Mouse (Mus musculus) lung, postnatal 14 days (tissue): ENCODE results near the gene Anapc16.

Source experiments
- DNase-seq: peaks from one replicate; pipeline ENCODE4 v3.0.0; 2021

Gene Anapc16

DNA sequence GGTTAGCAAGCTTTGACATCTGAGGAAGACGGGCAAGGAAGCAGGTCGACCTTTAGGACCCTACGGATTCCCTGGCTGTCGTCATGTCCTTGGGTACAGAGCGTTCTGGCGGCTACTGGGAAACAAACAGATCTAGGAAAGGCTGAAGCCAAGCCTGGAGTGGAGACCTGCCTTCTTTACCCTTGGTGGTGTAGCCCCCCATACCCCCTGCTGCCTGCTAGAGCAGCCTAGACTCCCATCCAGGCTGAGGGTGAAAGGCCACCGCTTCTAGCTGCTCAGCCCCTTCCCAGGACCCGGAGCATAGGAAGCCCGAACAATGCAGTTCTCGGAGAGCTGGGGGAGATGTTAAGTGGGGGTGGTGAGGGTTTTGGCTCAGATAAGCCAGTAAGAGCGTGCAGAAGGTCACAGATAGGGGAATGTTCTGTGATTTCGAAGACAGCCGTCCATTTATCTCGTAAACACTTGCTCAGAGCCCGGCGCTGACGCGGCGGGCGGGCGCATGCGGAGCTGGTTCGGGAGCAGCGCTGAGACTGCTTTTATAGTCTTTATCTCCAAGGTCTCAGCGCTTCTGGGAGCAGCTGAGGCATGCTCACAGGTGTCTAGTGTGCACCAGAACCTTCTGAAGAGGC lies 33.0 kb downstream of the Anapc16 start:
- peak; percentile 84 for DNase-seq

DNA sequence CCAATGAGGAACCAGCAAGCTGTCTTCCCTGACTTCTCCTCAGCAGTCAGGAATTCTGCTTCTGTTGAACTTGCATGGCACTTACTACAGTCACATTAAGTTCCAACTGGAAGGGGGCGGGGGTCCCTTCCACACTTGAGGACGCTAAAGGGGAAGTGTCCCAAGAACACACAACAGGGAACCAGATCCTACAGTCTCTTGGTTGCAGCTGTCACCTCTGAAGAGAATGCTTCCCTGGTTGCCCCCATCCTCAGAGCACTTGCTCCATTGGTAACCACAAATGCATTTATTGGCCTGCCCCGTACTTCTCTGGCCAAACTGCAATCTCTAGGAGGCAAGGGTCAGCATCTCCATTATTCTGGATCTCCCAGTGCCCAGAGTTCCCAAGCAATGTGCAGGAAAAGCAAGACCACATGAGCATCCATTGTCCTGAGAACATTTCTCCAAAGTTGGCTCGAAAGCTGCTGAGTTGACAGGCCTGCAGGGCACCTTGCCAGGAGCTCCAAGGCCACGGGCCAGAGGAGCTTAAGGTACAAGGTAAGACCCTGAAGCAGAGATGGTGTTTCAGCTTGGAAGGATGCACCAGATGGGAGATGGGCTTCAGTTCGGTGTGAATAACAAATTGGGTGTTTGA lies 35.5 kb downstream of the Anapc16 start:
- DNase-seq: no peak

GRCm38 (mm10) chr10:59966743-59967142 lies 36.2 kb downstream of the Anapc16 start:
- DNase-seq: no peak

DNA sequence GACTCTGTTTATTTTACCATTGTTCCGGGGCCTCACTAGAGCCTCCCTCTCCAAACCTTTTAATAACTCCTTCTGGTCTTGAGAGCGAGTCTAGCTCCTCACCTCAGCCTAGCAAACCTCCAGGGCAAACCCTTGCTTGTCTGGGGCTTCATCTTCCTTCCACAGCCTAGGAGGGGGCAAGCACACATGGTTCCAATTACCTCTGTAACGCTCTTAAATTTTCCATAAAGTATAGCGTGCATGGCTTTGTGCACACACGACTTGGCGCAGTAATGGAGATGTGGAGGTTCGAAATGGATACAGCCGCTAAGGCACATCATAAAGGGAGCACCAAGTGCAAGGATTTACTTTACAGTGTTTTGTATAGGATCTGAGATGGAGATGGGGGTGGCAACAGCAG lies 37.1 kb downstream of the Anapc16 start:
- no peak for DNase-seq

GRCm38 (mm10) chr10:59965362-59965695 lies 37.6 kb downstream of the Anapc16 start:
- no peak for DNase-seq

GRCm38 (mm10) chr10:59964504-59965361 lies 38.2 kb downstream of the Anapc16 start:
- no peak for DNase-seq

- no peak for DNase-seq
These were observed 39.3 kb downstream of the Anapc16 start for GRCm38 (mm10) chr10:59963609-59964008.

DNA sequence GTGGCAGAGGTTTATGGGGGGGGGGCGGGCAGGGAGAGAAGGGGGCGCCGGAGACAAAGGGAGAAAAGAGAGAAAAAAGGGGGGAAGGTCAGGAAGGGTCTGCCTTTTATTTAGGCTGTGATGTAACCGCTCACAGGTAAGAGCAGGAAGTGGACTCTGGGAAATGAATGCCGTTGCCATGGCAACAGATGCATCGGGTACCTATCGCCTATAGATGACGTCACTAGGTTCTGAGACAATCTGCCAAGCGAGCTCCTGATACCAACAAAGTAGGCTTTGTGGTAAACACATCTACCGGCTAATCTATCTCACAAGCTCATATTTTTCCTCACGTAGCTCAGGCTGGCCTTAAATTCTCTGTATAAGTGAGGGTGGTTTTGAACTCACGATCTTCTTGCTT lies 43.4 kb downstream of the Anapc16 start:
- no peak for DNase-seq

DNA sequence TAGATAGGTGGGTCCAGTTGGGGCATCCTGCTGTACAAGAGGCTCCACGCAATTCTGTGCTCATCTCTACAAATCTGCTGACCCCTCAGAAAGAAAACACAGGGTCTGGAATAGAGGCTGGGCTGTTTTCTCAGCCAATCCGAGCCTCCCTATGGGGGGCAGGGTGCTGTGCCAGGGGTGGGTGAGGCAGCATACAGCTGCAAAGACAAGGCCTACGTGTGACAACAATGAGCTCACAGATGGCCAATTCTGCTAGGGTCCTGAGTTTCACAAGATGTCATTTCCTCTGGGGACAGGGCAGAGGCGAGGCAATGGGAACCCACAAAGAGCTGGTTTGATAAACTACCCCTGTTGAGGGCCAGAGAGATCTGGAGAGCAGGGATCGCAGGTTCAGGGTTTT lies 44.5 kb downstream of the Anapc16 start:
- no peak for DNase-seq

GRCm38 (mm10) chr10:59957171-59958149 lies 45.5 kb downstream of the Anapc16 start:
- no peak for DNase-seq

GRCm38 (mm10) chr10:59956681-59957080 lies 46.3 kb downstream of the Anapc16 start:
- no peak for DNase-seq

GRCm38 (mm10) chr10:59953564-59954039 lies 49.3 kb downstream of the Anapc16 start:
- no peak for DNase-seq

- peak; percentile 46 for DNase-seq
These were observed 50.0 kb downstream of the Anapc16 start for GRCm38 (mm10) chr10:59952781-59953563.

- peak; percentile 62 for DNase-seq
These were observed 50.7 kb downstream of the Anapc16 start for GRCm38 (mm10) chr10:59952152-59952780.

DNA sequence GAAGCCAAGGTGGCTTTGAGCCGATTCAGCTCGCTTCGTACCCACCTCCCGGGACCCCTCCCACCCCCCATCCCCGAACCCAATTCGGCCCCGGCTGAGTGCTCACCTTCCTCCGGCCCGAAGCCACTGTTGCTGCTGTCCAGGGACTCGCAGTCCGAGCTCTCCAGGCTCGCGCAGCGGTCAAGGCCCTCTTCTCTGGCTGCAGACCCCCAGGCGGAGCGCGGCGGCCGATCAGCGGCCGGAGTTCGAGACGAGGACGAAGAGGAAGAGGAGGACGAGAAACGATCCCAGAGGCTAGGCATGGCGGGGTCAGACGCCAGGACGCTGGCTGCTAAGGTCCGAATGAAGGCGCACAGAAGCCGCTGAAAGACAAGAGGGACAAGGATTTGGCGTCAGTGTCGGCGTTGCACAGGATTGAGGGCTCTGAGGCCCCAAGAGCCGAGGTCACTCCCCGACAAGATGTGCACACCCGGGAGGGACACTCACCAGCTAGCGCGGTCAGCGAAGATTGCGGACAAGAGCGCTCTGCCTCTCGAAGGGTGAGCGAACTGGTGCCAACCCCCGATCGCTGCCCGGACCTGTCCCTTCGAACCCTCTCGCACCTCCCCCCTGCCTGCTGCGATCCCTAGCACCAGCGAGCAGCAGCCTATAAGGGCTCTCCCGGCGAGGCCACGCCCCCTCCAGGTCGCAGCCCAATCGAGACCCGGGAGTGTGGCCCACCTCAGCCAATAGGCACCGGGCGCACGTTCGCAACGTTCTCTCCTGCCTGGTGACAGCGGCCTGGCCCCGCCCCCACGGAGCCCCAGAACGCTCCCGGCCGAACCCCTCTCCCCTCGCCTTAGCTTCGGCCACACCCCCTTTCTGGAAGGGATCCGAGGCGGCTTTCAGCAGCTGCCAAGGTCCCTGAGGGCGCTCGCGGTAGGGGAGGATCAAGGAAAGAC lies 51.5 kb downstream of the Anapc16 start, which contains the start of gene Ddit4:
Ddit4 (minus strand) TSS at position 624 of the 941 bp plus-strand sequence.
- DNase-seq: peak; percentile 100

- peak; percentile 82 for DNase-seq
These were observed 52.2 kb downstream of the Anapc16 start for GRCm38 (mm10) chr10:59950716-59951191.

DNA sequence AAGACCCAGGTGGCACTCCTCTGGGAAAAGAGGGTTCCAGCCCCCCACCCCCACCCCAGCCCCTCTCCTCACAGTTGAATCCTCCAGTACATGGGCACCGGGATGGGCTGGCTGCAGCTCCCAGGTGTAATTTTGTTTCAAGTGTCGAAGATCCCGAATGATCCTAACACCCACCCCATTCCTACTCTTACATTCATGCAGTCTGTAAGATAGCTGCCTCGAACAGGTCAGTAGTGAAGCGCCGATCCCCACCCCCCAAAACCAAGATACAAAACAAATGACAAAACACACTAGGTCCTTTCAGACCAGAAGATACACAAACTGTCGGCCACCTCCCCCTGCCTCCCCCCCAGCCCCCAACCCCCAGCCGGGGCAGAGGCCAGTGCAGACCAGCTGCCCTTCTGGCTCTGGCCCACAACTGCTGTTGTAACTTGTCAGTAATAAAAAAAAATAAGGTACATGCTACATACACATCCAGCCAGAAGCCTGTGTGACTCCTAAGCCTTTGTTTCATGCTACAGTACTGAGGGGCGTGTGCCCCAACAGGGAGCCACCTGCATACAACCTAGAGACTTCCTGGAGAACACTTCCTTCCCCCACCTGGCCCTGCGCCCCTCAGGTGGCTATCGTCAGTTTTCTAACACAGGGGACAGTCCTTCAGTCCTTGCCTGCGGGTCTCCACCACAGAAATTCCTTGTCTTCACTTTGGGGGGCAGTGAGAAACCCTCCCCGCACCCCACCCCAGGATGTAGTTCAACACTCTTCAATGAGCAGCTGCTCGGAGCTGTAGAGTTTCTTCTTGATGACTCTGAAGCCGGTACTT lies 52.9 kb downstream of the Anapc16 start:
- no peak for DNase-seq

GRCm38 (mm10) chr10:59949255-59949648 lies 53.7 kb downstream of the Anapc16 start:
- DNase-seq: no peak
